In the genomic region with DNA sequence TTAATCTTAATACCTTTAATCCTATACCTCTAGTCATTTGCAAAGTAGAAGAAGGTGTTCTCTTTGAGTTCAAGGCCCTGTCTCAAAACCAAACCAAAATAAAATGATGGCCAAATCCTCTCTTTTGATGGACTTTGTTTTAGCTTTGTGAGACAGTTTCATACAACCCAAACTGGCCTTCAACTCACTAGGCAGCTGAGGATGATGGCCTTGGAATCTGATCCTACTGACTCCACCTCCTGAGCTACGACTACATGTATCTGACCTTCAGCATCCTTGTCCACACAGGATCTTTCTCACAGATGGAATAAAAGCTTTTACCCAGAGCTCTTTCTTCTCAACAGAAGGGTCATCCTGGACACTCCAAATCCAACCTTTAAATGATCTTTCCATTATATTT, we compare ENCODE assay signal across 30 mouse cellular contexts.
"Had no signal": no experiment of that assay in that cellular context is flagged by ENCODE, and none has a peak within 500 bp of the region (broad histone marks: within the 10 kb centered on the region; RNA-seq: fewer than 3 reads in every experiment).

No protein-coding gene starts in this region.

- H3K4me1 ChIP-seq: limb, embryonic 10.5 days; limb, embryonic 12.5 days; limb, embryonic 13.5 days; limb, embryonic 15.5 days; liver, embryonic 12.5 days; liver, embryonic 13.5 days; liver, embryonic 15.5 days; lung, embryonic 15.5 days; midbrain, embryonic 12.5 days; midbrain, embryonic 13.5 days; midbrain, embryonic 15.5 days; neural tube, embryonic 12.5 days had no signal

- H3K9ac ChIP-seq: limb, embryonic 12.5 days; limb, embryonic 13.5 days; limb, embryonic 15.5 days; liver, embryonic 12.5 days; liver, embryonic 13.5 days; liver, embryonic 14.5 days; liver, embryonic 15.5 days; lung, embryonic 14.5 days; lung, embryonic 15.5 days; midbrain, embryonic 12.5 days; midbrain, embryonic 13.5 days; midbrain, embryonic 15.5 days; neural tube, embryonic 12.5 days had no signal

- H3K4me2 ChIP-seq: limb, embryonic 12.5 days; limb, embryonic 13.5 days; limb, embryonic 15.5 days; liver, embryonic 11.5 days; liver, embryonic 12.5 days; liver, embryonic 13.5 days; liver, embryonic 15.5 days; lung, embryonic 14.5 days; lung, embryonic 15.5 days; midbrain, embryonic 12.5 days; midbrain, embryonic 13.5 days; midbrain, embryonic 15.5 days; neural tube, embryonic 12.5 days had no signal

- ATAC-seq: liver, embryonic 12.5 days; lung, postnatal 0 days; midbrain, embryonic 13.5 days; midbrain, embryonic 15.5 days; midbrain, embryonic 16.5 days had no signal

- H3K9me3 ChIP-seq: limb, embryonic 10.5 days; limb, embryonic 12.5 days; limb, embryonic 13.5 days; limb, embryonic 15.5 days; liver, embryonic 12.5 days; liver, embryonic 13.5 days; liver, embryonic 15.5 days; lung, embryonic 15.5 days; megakaryocyte, embryonic 14.5 days; midbrain, embryonic 12.5 days; midbrain, embryonic 13.5 days; midbrain, embryonic 15.5 days; neural tube, embryonic 12.5 days had no signal

- H3K27me3 ChIP-seq: limb, embryonic 12.5 days; limb, embryonic 13.5 days; limb, embryonic 15.5 days; liver, embryonic 12.5 days; liver, embryonic 13.5 days; liver, embryonic 15.5 days; lung, embryonic 15.5 days; megakaryocyte, embryonic 14.5 days; midbrain, embryonic 12.5 days; midbrain, embryonic 13.5 days; midbrain, embryonic 15.5 days; neural tube, embryonic 12.5 days had no signal

- H3K4me3 ChIP-seq: left cerebral cortex, adult 2 months; limb, embryonic 10.5 days; limb, embryonic 12.5 days; limb, embryonic 13.5 days; limb, embryonic 15.5 days; liver, embryonic 12.5 days; liver, embryonic 13.5 days; liver, embryonic 15.5 days; lung, embryonic 15.5 days; megakaryocyte, embryonic 14.5 days; midbrain, embryonic 12.5 days; midbrain, embryonic 13.5 days; midbrain, embryonic 15.5 days; myocyte; neural tube, embryonic 12.5 days had no signal

- H3K27ac ChIP-seq: left cerebral cortex, adult 2 months; limb, embryonic 10.5 days; limb, embryonic 12.5 days; limb, embryonic 13.5 days; limb, embryonic 15.5 days; liver, embryonic 12.5 days; liver, embryonic 13.5 days; liver, embryonic 14.5 days; liver, embryonic 15.5 days; lung, embryonic 15.5 days; macrophage; midbrain, embryonic 12.5 days; midbrain, embryonic 13.5 days; midbrain, embryonic 15.5 days; neural tube, embryonic 12.5 days had no signal

- DNase-seq: left cerebral cortex, postnatal 4 days; liver; liver, embryonic 13.5 days; lung, adult 18-20 months; lung, adult 2 months; lung, embryonic 14.5 days; lung, postnatal 10 days; lung, postnatal 14 days; lung, postnatal 36 days; lung, postnatal 4 days; midbrain, embryonic 14.5 days had no signal
